Mouse (Mus musculus): Measurements from ENCODE around the gene Ncoa6.
A peak's percentile ranks its signal among the peaks of the same experiment; 100 is the strongest.

The Ncoa6 gene

DNA sequence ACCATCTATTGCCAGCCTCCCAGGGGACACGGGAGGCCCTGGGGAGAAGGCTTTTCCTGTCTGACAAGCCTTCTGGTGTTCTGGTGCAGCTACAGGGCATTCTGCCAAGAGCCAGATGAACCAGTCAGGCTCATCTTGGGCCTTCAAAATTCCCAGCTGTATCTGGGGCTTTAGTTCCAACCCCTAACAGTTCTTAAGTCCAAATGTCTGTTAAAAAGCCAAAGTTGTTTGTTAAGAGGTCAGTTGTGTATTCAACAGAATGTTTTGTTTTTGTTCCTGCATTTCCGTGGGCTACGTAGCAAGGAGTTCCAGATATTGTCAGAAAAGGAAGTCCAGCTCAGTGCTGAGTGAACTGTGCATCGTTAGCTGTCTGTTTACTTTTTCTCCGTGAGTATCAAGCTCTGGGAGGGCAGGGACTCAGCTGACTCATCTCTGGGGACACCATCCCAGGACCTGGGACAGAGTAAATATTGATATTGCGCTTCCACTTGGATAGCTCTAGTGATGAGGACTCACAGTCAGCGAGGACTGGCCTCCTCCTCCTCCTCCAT is 104.3 kb downstream of the Ncoa6 start:
- DNase-seq (ENCODE audit: low read depth, low spot score): no peak

DNA sequence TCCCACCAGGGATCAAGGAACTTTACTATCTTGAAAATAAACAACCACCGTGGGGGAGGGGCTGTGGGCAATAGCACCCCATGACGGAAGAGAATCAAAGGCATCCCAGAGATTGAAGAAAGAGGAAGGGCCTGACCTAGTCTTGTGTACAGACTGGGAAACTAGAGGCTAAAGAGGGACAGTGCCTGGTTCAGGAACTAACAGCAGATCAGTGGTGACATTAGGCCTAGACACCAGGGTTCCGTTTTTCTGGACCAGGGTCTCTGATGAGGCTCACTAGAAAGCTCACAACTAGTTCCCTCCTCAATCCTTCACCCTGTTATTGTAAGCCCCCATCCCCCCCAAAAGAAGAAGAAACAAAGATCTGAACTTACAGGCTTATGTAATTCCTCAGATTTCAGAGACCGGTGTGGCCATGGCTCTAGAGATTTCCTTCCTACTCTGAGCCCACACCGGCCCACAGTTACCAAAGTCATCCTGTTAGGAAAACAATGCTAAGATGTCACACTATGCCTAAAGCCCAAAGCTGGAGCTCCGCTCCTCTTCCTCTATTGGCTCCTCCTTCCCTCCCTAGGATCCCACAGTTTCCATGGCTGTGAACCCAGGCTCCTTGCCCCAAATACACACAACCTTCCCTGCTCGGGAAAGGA is 105.9 kb downstream of the Ncoa6 start:
- DNase-seq (ENCODE audit: low read depth, low spot score): no peak

DNA sequence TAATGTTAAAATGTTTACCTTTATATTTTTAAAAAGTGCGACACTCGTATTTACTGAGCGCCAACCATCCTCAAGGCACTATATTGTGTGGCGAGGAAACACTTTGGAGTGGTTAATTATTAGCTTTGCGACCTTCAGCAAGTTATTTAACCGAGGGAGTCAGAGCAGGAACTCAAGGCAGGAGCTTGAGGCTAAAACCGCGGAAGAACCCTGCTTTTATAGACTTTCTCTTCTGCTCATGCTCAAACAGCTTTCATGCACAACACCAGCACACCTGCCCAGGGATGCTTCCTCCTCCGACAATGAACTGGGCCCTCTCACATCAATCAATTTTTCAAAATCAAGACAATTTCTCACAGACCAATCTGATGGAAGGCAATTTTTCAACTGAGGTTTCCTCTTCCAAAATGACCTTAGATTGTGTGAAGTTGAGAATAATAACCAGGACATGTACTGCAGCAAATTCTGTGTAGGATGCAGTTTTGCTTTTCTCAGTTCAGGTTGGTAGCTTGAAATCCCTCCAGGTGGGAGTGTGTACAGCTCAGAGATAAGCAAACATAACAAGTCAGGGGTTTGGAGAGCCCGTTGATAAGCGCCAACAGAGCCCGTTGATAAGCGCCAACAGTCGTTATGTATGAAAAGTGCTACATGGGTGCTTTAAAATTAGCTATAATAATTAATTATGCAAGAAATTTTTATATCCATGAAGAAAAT is 115.9 kb downstream of the Ncoa6 start:
- peak; percentile 48 for DNase-seq (ENCODE audit: low read depth, low spot score)

DNA sequence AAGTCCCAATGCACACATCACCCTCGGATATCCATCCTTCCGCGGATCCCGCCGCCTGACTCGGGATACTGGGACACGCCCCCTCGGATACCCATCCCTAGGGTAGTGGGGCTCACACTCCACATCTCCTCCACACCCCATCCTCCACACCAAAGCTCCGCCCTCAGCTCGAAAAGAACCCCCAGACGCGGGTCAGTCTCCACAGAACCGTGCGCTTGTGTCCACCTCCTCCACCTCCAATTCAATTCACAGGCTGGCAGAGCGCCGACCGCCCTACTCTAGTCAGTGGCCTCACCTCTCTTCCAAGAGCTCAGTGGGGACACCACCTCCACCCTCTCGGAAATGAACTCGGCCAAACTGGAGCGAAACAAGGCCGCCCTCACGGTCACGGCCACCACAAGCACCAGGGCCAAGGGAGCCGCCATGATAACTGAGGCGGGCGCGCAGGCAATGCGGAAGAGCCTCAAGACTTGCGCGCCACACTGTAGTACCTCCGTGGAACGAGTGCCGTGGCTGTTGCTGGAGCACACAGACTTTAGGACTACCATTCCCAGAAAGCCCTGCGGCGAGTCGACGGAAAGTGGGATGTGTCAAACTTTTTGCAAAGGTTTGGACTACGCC is 116.6 kb downstream of the Ncoa6 start, which contains the start of gene Pigu:
TSS of gene Pigu (minus strand) at position 460 of the 621 bp plus-strand sequence.
- DNase-seq (ENCODE audit: low read depth, low spot score): peak; percentile 98

DNA sequence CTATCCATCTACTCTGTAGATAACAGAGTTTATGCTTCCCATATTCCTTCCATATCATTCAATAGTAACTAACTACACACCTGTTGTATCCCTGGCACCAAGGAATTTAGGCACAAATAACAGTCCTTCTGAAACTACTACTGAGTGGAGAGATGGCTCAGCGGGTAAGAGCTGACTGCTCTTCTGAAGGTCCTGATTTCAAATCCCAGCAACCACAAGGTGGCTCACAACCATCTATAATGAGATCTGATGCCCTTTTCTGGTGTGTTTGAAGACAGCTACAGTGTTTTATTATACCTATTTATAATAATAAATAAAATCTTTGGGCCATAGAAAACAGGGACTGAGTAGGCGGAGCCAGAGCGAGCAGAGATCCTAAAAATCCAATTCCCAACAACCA is 119.3 kb downstream of the Ncoa6 start:
- DNase-seq (ENCODE audit: low read depth, low spot score): no peak

DNA sequence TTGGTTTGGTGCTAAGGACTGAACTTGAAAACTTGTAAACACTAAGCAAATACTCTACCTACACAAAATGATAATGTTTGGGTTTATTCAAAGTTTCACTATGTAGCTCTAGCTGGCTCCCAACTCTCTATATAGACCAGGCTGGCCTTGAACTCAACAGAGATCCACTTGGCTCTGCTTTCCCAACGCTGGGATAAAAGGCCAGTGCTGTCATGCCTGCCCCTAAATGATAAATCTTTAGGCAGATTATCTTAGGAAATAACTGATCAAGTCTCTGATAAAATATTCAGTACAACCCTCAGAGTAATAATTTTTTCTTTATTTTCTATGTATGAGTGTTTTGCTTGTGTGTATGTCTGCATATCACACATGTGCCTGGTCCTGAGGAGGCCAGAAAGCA is 127.0 kb downstream of the Ncoa6 start:
- no peak for DNase-seq (ENCODE audit: low read depth, low spot score)
